Mouse (Mus musculus) small intestine, adult 2 months (tissue): ENCODE data around the gene Rwdd2b.

Experiments
- CTCF ChIP-seq: fragments of 200-500 bp; IDR thresholded peaks from 2 replicates; pipeline ENCODE4 v1.5.1; 2012; ENCODE audit warnings: low read depth, mild to moderate bottlenecking, control low read depth, inconsistent platforms, low read length, moderate library complexity, mixed read lengths; ENCODE audit not compliant: insufficient replicate concordance, insufficient read length; ENCODE audit errors: extremely low read depth
- POLR2A ChIP-seq: fragments of 200-500 bp; IDR thresholded peaks from 2 replicates; pipeline ENCODE4 v1.6.1; 2012; ENCODE audit warnings: low read depth, mild to moderate bottlenecking, control low read depth, inconsistent platforms, low read length, moderate library complexity

DNA sequence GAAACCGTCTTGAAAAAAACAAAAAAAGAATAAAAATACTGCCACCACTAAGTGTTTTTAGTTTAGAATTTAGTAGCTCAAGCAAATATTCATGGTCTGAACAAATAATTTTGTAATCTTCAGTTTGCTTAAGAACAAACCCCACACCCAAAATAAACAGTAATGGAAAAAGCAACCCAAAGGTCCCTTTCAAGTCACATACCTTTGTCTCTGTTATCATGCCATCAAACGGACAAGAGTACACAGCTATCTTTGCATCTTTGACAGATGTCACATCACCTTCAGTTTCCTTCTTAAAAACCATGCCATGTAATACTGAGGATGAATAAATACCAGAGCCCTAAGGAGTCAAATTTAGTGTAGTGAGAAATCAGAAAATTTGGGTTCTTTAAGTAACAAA is 48.2 kb upstream of the Rwdd2b start:
- TF ChIP-seq CTCF (no peak), POLR2A (no peak)
